Mouse (Mus musculus) forebrain, embryonic 14.5 days (tissue): ENCODE results near the gene Cttnbp2nl. TPM values are rescaled to one million over a fixed set of nuclear protein-coding genes. Genes with fewer than 3 reads are reported as not detected.

Experiments
- ATAC-seq: fragments of 200-750 bp; cut with Nextera tagmentation; 2 replicates; pipeline ENCODE4 v1.8.0; 2017; ENCODE audit warnings: mild to moderate bottlenecking, moderate library complexity
- DNase-seq: peaks from one replicate; pipeline ENCODE4 v3.0.0-alpha.2; 2015; ENCODE audit warnings: low spot score
- H3K27ac ChIP-seq: fragments of 300-500 bp; sonication (generic); 2 replicates; pipeline ENCODE4 v1.5.1; 2014; ENCODE audit warnings: low read depth, mild to moderate bottlenecking, control low read depth, low read length, moderate library complexity
- H3K27me3 ChIP-seq: fragments of 300-500 bp; sonication (generic); replicated peaks from 2 replicates; pipeline ENCODE4 v1.6.1; 2014; ENCODE audit warnings: low read length, control low read depth, mixed read lengths; ENCODE audit not compliant: control insufficient read depth, insufficient read depth
- H3K36me3 ChIP-seq: fragments of 300-500 bp; sonication (generic); 2 replicates; pipeline ENCODE4 v1.6.1; 2014; ENCODE audit warnings: low read length, control low read depth; ENCODE audit not compliant: control insufficient read depth, insufficient read depth
- H3K4me1 ChIP-seq: fragments of 300-500 bp; sonication (generic); 2 replicates; pipeline ENCODE4 v1.6.1; 2014; ENCODE audit warnings: antibody characterized with exemption, low read length, control low read depth; ENCODE audit not compliant: control insufficient read depth, insufficient read depth
- H3K4me2 ChIP-seq: fragments of 300-500 bp; sonication (generic); 2 replicates; pipeline ENCODE4 v1.6.1; 2014; ENCODE audit warnings: mild to moderate bottlenecking, control low read depth, low read length
- H3K4me3 ChIP-seq: fragments of 300-500 bp; sonication (generic); 2 replicates; pipeline ENCODE4 v1.5.1; 2014; ENCODE audit warnings: low read depth, low read length, control low read depth
- H3K9ac ChIP-seq: fragments of 300-500 bp; sonication (generic); 2 replicates; pipeline ENCODE4 v1.6.1; 2014; ENCODE audit warnings: mild to moderate bottlenecking, low read length, control low read depth, moderate library complexity
- H3K9me3 ChIP-seq: fragments of 300-500 bp; sonication (generic); replicated peaks from 2 replicates; pipeline ENCODE4 v1.6.1; 2016; ENCODE audit warnings: low read length, control low read depth, mixed read lengths; ENCODE audit not compliant: control insufficient read depth
- WGBS: fragments of 180-500 bp; shearing (Covaris S2); extraction: QIAGEN DNeasy Blood & Tissue Kit; methylation state at CpG from one replicate; pipeline ENCODE4 v1.1.7; 2014; 5-methylcytosine and 5-hydroxymethylcytosine counted together
- polyA plus RNA-seq: library from polyadenylated mRNA; unstranded; fragments of >200 nt; fragmentation: Nextera tagmentation; extraction: Ambion mirVana; gene quantifications from 2 replicates; pipeline ENCODE4 v1.2.1, GENCODE M21; 2014

The Cttnbp2nl gene
- polyA plus RNA-seq, 1 experiment from 2014 or later = 42.8 TPM

DNA sequence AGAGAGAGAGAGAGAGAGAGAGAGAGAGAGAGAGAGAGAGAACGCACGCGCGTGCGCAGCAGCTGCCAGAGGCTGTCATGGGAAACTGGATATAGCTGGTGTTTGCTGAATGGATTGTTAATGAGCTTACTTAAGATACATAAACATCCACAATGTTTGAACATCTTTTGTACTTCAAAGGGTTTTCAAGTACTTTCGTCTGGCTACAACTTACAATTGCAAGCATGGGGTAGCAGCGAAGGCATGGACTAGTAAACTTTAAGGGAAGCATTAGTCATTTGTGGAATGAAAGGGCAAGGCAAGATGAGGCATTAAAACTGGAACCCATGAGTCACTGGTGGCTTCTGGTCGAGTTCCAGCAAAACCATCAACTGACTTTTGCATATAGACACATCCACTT lies 52.4 kb downstream of the Cttnbp2nl start:
- DNase-seq = no peak
- H3K36me3 ChIP-seq = peaks cover 41% of the 10 kb centered on the region
- H3K9ac ChIP-seq = no peak overlapping the region
- ATAC-seq = no peak
- no peak overlapping the region for H3K4me2 ChIP-seq
- H3K27me3 ChIP-seq = no peaks in the 10 kb centered on the region
- 78% methylated on average over 8 of the region's 8 CpGs for WGBS
- no peaks in the 10 kb centered on the region for H3K9me3 ChIP-seq
- no peak overlapping the region for H3K27ac ChIP-seq
- no peak overlapping the region for H3K4me3 ChIP-seq
- peaks cover 13% of the 10 kb centered on the region for H3K4me1 ChIP-seq

DNA sequence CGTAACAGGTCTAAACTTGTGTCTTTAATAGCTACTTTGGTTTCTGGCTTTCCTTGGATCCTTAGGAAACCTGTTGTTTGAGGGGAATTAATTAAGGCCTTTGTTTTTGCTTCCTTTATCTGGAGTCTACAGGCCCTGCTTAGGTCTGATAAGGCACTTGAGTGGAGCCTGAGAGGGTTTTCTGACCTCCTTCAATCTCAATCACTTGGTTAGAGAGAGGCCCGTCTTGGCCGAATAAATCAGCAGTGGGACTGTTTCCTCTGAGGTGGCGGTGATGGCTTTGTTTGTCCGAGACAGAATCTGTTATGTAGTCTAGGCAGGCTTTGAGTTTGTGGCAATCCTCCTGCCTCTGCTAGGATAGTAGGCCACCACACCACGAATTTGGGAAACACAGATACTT lies 55.4 kb downstream of the Cttnbp2nl start:
- no peak for ATAC-seq
- WGBS = 19% methylated on average over 6 of the region's 6 CpGs

DNA sequence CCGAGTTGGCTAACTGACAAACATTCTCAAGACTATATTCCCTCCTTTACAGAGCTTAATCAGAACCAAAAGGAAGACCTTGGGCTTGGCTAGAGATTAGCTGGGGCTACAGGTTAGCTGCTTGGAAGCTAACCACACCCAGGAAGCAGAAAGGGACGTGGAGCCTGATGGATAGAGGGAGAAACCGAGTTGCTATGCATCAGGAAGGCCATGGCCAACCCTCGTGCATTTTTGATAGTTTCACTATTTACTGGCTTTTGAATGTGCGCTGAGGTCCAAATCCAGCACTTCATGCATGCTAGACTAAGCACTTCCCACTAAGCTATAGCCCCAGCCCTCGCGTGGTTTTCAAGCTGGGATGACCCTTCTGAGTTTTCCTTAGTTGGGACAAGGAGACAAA lies 57.2 kb downstream of the Cttnbp2nl start:
- Histone ChIP-seq H3K27me3 (no peaks in the 10 kb centered on the region), H3K9me3 (no peaks in the 10 kb centered on the region), H3K9ac (no peak overlapping the region), H3K4me2 (no peak overlapping the region), H3K4me1 (peaks cover 10% of the 10 kb centered on the region), H3K36me3 (no peaks in the 10 kb centered on the region), H3K27ac (no peak overlapping the region), H3K4me3 (no peak overlapping the region)
- ATAC-seq (no peak), DNase-seq (no peak)
- 93% methylated on average over 7 of the region's 7 CpGs for WGBS

More for the DNA sequence above, 55.4 kb downstream of the Cttnbp2nl start:
- no peaks in the 10 kb centered on the region for H3K27me3 ChIP-seq
- H3K27ac ChIP-seq = no peak overlapping the region
- H3K4me2 ChIP-seq = no peak overlapping the region
- H3K9ac ChIP-seq = no peak overlapping the region
- peaks cover 10% of the 10 kb centered on the region for H3K4me1 ChIP-seq
- peaks cover 12% of the 10 kb centered on the region for H3K36me3 ChIP-seq
- no peak overlapping the region for H3K4me3 ChIP-seq
- H3K9me3 ChIP-seq = no peaks in the 10 kb centered on the region
- no peak for DNase-seq

DNA sequence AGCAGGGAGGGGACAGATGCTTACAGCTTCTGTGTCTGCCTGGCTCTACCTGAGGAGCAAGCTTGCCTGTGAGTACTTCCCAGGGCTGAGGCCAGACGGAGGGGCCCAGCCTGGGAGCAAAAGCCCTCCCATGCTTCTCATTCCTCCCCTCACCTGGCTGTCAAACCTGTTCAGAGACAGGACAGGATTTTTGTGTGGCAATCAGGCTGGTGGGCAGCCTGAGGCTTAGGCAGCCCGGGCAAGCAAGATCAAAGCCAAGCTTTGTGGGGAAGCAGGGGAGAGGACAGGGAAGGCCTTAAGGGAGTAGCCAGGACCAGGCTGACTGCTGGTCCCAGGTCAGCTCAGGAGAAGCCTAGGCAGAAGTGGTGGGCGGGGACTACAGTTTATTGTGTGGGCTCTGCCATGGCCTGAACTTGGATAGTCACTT lies 58.5 kb downstream of the Cttnbp2nl start:
- Histone ChIP-seq H3K4me2 (no peak overlapping the region), H3K36me3 (no peaks in the 10 kb centered on the region), H3K27me3 (no peaks in the 10 kb centered on the region), H3K4me3 (no peak overlapping the region), H3K9ac (peak overlapping the region; percentile 32; the same call in 1 of the 2 replicates), H3K9me3 (no peaks in the 10 kb centered on the region), H3K27ac (peak overlapping the region; percentile 48; the same call in 1 of the 2 replicates), H3K4me1 (peaks cover 10% of the 10 kb centered on the region)
- ATAC-seq (no peak), DNase-seq (no peak)
- 53% methylated on average over 3 of the region's 3 CpGs for WGBS

DNA sequence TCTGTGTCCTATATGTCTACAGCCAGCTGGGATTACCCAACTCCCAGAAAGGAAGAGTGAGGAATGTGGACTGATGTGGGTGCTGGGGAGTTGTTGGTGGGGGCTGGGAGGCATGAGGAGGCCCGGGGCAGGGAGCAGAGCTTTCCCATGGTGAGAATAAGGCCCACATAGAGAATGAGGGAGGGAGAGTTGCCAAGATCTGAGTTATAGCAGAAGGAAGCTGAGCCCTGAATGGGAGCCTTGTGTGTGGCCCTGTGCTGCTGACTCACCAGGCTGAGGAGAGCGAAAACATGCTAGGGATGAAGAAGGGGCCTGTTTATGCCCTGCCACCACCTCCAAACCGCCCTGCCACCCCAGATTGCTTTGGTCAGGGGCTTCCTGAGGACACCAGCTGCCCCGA lies 59.1 kb downstream of the Cttnbp2nl start:
- no peaks in the 10 kb centered on the region for H3K27me3 ChIP-seq
- H3K4me1 ChIP-seq = peaks cover 9% of the 10 kb centered on the region
- no peaks in the 10 kb centered on the region for H3K36me3 ChIP-seq
- peak overlapping the region; percentile 48; the same call in 1 of the 2 replicates for H3K27ac ChIP-seq
- ATAC-seq = peak; percentile 79
- 33% methylated on average over 4 of the region's 4 CpGs for WGBS
- no peaks in the 10 kb centered on the region for H3K9me3 ChIP-seq
- H3K9ac ChIP-seq = peak overlapping the region; percentile 32; the same call in 1 of the 2 replicates
- peak; percentile 79 for DNase-seq
- no peak overlapping the region for H3K4me3 ChIP-seq
- no peak overlapping the region for H3K4me2 ChIP-seq

DNA sequence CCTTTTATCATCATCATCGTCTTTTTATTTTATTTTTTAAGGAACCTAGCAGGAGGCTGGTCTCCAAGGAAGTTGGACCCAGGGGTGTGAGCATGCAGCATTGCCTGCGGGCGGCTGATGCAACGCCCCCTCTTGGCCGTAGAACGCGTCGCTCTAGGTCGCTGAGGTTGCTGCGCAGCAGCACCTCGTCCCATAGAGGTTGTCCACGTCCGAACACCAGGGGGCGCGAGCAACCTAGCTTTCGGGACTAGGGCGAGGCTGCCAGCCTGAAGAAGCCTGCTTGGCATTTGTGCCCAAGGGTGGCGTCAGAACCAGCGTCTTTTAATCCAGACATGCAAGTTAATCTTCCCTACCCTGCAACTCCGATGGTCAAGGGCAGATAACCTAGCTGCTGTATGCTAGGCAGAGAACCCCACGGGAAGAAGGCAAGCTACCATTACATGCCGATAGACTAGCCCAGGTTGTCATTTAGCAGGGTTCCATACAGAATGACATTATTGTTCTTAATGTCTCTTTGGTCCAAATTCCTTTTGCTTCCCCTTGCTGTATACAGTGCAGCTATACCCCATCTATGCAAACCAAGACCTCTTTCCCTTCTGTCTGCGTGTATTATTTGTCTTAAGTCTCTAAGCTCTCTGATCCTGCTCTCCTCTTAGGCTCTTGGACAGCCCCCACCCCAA lies 60.1 kb downstream of the Cttnbp2nl start:
- Histone ChIP-seq H3K9me3 (no peaks in the 10 kb centered on the region), H3K27ac (no peak overlapping the region), H3K36me3 (no peaks in the 10 kb centered on the region), H3K4me2 (peak overlapping the region; percentile 12; the same call in 1 of the 2 replicates), H3K27me3 (no peaks in the 10 kb centered on the region), H3K9ac (no peak overlapping the region), H3K4me3 (no peak overlapping the region), H3K4me1 (peaks cover 2% of the 10 kb centered on the region)
- ATAC-seq = peak; percentile 82
- DNase-seq = peak; percentile 94
- 13% methylated on average over 23 of the region's 23 CpGs for WGBS

DNA sequence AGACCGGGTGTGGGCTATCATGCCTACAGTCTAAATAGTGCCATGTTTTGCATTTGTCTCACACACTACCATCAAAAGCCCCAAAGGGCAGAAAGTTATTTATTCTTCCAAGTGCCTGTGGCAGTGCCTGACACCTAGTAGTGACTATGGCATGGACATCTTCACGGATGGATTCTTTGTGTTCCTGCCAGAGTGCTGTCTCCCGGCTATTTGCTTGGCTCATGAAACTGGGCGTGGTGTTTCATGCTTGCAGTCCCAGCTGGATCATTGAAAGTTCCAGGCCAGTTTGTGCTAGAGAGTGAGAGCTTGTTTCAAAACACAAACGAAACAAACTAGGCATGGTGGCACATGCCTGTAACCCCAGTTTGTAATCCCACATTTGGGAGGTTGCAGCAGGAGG lies 61.2 kb downstream of the Cttnbp2nl start:
- Histone ChIP-seq H3K4me1 (no peaks in the 10 kb centered on the region; the same call in none of the 2 replicates), H3K9ac (no peak overlapping the region), H3K4me3 (no peak overlapping the region), H3K27ac (no peak overlapping the region), H3K4me2 (no peak overlapping the region), H3K27me3 (no peaks in the 10 kb centered on the region), H3K9me3 (no peaks in the 10 kb centered on the region), H3K36me3 (no peaks in the 10 kb centered on the region)
- 85% methylated on average over 5 of the region's 5 CpGs for WGBS
- DNase-seq = no peak
- no peak for ATAC-seq

DNA sequence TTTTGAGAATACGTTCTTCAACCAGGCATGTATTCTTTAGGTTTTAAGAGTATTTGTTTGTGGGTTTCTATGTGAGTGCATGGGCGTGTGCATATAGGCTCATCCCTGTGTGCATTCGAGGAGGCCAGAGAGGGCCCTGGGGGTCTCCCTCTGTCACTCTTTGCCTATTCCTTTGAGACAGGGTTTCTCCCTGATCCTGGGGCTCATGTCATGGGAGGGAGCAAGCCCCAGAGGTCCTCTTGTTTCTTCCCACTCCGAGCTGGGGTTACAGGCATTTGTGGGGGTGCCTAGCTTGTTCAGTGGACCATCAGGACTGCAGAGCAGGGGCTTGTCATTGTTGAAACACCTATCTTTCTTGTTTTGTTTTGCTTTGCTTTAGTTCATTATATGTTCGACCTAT lies 65.1 kb downstream of the Cttnbp2nl start:
- Histone ChIP-seq H3K4me1 (no peaks in the 10 kb centered on the region; the same call in 1 of the 2 replicates), H3K4me3 (no peak overlapping the region), H3K27ac (no peak overlapping the region), H3K9me3 (no peaks in the 10 kb centered on the region), H3K27me3 (no peaks in the 10 kb centered on the region), H3K4me2 (no peak overlapping the region), H3K9ac (no peak overlapping the region), H3K36me3 (no peaks in the 10 kb centered on the region)
- 71% methylated on average over 5 of the region's 5 CpGs for WGBS
- ATAC-seq = no peak
- DNase-seq = no peak

DNA sequence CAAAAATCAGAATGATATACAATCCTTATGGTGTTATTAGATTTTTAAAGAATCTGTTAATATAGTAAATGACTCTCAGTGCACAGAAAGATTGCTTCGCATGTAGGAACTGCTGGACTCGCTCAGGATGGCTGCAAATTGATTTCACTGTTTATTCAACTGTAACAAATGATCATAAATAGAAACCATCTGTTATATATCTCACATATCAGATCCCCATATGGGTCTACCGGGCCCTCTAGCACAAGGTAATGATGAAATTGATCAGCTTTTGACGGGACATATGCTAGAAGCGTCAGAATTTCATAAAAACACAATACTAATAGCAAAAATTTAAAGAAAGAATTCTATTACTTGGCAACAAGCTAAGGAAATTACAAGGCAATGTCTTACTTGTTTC lies 73.2 kb downstream of the Cttnbp2nl start:
- H3K27ac ChIP-seq = no peak overlapping the region
- no peaks in the 10 kb centered on the region for H3K9me3 ChIP-seq
- H3K36me3 ChIP-seq = no peaks in the 10 kb centered on the region
- no peak overlapping the region for H3K9ac ChIP-seq
- ATAC-seq = peak; percentile 65; the same call in 1 of the 2 replicates
- WGBS = 57% methylated on average over 5 of the region's 5 CpGs
- no peaks in the 10 kb centered on the region for H3K27me3 ChIP-seq
- peak; percentile 41 for DNase-seq
- H3K4me1 ChIP-seq = no peaks in the 10 kb centered on the region
- H3K4me3 ChIP-seq = no peak overlapping the region
- no peak overlapping the region for H3K4me2 ChIP-seq
